Mouse (Mus musculus) embryonic facial prominence, embryonic 14.5 days (tissue): ENCODE results near the gene Clec2g. TPM values are rescaled to one million over a fixed set of nuclear protein-coding genes. Genes with fewer than 3 reads are reported as not detected.
"Not testable (repeated sequence)": the region's sequence is repeated elsewhere in the genome, so short reads cannot be mapped to it uniquely, and the experiment has no call there.

Experiments
- ATAC-seq: fragments of 200-750 bp; cut with Nextera tagmentation; 2 replicates; pipeline ENCODE4 v1.8.0; 2017; ENCODE audit warnings: low read depth, moderate number of reproducible peaks, moderate TSS enrichment
- DNase-seq: peaks from one replicate; pipeline ENCODE4 v3.0.0-alpha.2; 2015; ENCODE audit warnings: low spot score
- H3K27ac ChIP-seq: fragments of 300-500 bp; sonication (generic); replicated peaks from 2 replicates; pipeline ENCODE4 v1.5.1; 2014; ENCODE audit warnings: low read depth, mild to moderate bottlenecking, low read length, moderate library complexity
- H3K27me3 ChIP-seq: fragments of 300-500 bp; sonication (generic); replicated peaks from 2 replicates; pipeline ENCODE4 v1.6.1; 2014; ENCODE audit warnings: low read length; ENCODE audit not compliant: control insufficient read depth, insufficient read depth
- H3K36me3 ChIP-seq: fragments of 300-500 bp; sonication (generic); 2 replicates; pipeline ENCODE4 v1.6.1; 2014; ENCODE audit warnings: low read length, mixed read lengths; ENCODE audit not compliant: control insufficient read depth, insufficient read depth
- H3K4me1 ChIP-seq: fragments of 300-500 bp; sonication (generic); 2 replicates; pipeline ENCODE4 v1.6.1; 2014; ENCODE audit warnings: antibody characterized with exemption, low read length; ENCODE audit not compliant: control insufficient read depth, insufficient read depth
- H3K4me2 ChIP-seq: fragments of 300-500 bp; sonication (generic); 2 replicates; pipeline ENCODE4 v1.6.1; 2014; ENCODE audit warnings: low read depth, mild to moderate bottlenecking, low read length, moderate library complexity, mixed read lengths
- H3K4me3 ChIP-seq: fragments of 300-500 bp; sonication (generic); 2 replicates; pipeline ENCODE4 v1.5.1; 2014; ENCODE audit warnings: low read depth, mild to moderate bottlenecking, low read length
- H3K9ac ChIP-seq: fragments of 300-500 bp; sonication (generic); 2 replicates; pipeline ENCODE4 v1.6.1; 2014; ENCODE audit warnings: low read depth, mild to moderate bottlenecking, low read length, moderate library complexity, mixed read lengths
- H3K9me3 ChIP-seq: fragments of 300-500 bp; sonication (generic); 2 replicates; pipeline ENCODE4 v1.6.1; 2016; ENCODE audit warnings: low read length; ENCODE audit not compliant: control insufficient read depth
- WGBS: fragments of 180-500 bp; shearing (Covaris S2); extraction: QIAGEN DNeasy Blood & Tissue Kit; methylation state at CpG from one replicate; pipeline ENCODE4 v1.1.7; 2014; 5-methylcytosine and 5-hydroxymethylcytosine counted together
- polyA plus RNA-seq: library from polyadenylated mRNA; unstranded; fragments of >200 nt; fragmentation: Nextera tagmentation; extraction: Ambion mirVana; gene quantifications from 2 replicates; pipeline ENCODE4 v1.2.1, GENCODE M21; 2014

The Clec2g gene
- polyA plus RNA-seq, 1 experiment from 2014 or later, result 1.4 TPM

DNA sequence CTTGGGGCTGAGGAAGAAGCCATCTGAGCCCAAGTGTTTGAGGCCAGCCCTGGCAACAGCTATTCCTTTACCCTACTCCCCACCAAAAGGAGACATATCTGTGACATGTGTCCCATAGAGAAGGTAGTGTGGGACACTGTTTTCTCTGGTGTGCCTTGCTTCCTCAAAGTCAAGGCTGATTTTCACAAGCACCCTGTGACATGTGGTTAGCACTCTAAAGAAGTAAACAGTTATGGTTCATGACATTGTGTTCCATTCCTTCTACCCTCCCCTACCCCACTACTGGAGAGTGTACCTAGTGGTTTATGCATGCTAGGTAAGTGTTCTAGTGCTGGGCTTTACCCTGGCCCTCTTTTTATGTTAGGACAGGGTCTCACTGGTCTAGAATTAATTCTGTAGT is 42.0 kb downstream of the Clec2g start:
- Histone ChIP-seq H3K27me3 (no peaks in the 10 kb centered on the region), H3K27ac (no peak overlapping the region), H3K4me2 (no peak overlapping the region), H3K4me3 (no peak overlapping the region), H3K9me3 (no peaks in the 10 kb centered on the region), H3K9ac (no peak overlapping the region), H3K4me1 (no peaks in the 10 kb centered on the region), H3K36me3 (no peaks in the 10 kb centered on the region)
- DNase-seq (no peak), ATAC-seq (no peak)

DNA sequence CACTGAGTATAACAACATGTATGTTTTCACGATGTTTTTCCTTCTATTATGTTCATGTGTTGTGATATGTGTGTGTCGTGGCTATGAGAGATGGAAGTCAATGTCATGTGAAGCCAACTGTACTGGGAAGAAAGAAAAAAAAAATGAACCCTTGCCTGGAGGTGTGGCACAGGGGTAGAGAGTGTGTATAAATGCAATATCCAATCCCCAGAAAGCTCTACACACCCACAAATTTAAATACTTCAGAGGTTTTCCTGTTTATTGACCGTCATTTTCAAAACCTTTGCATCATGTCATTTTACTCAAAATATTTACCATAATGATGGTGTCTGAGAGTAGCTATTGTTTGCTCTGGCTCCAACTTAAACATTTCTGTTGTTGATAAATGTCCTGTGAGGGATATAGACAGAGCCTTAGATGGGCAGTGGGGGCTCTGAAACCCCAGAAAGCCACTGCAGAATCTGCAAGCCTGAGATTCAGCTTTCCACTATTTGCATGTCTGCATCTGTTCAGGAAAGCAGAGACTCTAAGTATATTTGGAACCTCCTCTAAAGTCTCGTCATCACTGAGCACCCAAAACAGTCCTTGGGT is 47.9 kb downstream of the Clec2g start:
- DNase-seq, ATAC-seq: not testable (repeated sequence)
- WGBS, result 77% methylated on average over 4 of the region's 4 CpGs

DNA sequence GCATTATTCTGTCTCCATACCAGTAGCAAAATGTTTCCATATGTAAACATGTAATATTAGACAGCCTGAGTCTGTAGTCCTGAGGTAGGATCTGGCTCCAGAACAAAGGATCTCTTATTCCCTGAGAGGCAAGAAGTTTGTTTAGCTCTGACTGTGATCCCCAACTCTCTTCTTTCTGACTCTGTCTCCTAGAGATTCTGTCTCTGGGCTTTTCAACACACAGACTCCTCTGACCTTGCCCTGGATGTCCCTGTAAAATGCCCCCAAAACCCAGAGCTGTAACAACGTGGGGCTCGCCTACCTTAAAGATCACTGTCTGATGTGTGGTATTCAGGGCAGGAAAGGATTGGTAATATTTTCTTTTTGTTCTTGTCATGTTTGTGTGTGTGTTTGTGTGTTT is 58.2 kb downstream of the Clec2g start:
- no peaks in the 10 kb centered on the region for H3K27me3 ChIP-seq
- no peaks in the 10 kb centered on the region for H3K36me3 ChIP-seq
- 0 out of 2 replicates have a peak overlapping the region, but pooled peaks have one; percentile 32 for H3K9ac ChIP-seq
- peak overlapping the region; percentile 39 for H3K4me2 ChIP-seq
- H3K27ac ChIP-seq, result peak overlapping the region; percentile 78
- peak; percentile 69 for ATAC-seq
- 19% methylated on average over 2 of the region's 2 CpGs for WGBS
- DNase-seq, result no peak
- H3K9me3 ChIP-seq, result no peaks in the 10 kb centered on the region
- H3K4me3 ChIP-seq, result no peak overlapping the region
- 0 out of 2 replicates have a peak, but pooled peaks cover 3% of the 10 kb centered on the region for H3K4me1 ChIP-seq

More for the DNA sequence above, 47.9 kb downstream of the Clec2g start:
- H3K27ac ChIP-seq, H3K4me1 ChIP-seq, H3K9me3 ChIP-seq, H3K9ac ChIP-seq, H3K36me3 ChIP-seq, H3K27me3 ChIP-seq, H3K4me2 ChIP-seq, H3K4me3 ChIP-seq: not testable (repeated sequence)

DNA sequence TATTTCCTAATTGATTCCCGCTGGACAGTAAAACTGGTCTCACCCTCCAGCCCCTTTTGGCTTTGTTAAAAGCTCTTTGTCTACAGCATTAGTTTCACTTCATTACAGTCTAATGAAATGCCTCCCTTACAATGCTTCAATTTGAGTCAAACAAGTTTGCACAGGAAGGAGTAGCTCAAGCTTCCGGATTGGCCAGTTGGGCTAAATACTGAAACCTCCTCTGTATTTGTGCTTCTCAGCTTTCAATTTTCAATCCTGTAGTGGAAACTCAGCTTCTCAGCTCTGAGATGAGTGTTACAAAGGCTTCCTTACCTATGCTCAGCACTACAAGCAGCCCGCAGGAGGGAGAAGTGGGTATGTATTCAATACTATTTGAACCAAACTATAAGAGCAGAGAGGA is 58.6 kb downstream of the Clec2g start:
- no peaks in the 10 kb centered on the region for H3K9me3 ChIP-seq
- H3K27me3 ChIP-seq, result no peaks in the 10 kb centered on the region
- H3K4me1 ChIP-seq, result 0 out of 2 replicates have a peak, but pooled peaks cover 3% of the 10 kb centered on the region
- peak overlapping the region; percentile 78 for H3K27ac ChIP-seq
- ATAC-seq (peak; percentile 92), DNase-seq (peak; percentile 87)
- peak overlapping the region; percentile 5; the same call in 1 of the 2 replicates for H3K4me3 ChIP-seq
- H3K36me3 ChIP-seq, result no peaks in the 10 kb centered on the region
- H3K9ac ChIP-seq, result 0 out of 2 replicates have a peak overlapping the region, but pooled peaks have one; percentile 32
- WGBS, result 22% methylated on average over 3 of the region's 3 CpGs
- H3K4me2 ChIP-seq, result peak overlapping the region; percentile 39

DNA sequence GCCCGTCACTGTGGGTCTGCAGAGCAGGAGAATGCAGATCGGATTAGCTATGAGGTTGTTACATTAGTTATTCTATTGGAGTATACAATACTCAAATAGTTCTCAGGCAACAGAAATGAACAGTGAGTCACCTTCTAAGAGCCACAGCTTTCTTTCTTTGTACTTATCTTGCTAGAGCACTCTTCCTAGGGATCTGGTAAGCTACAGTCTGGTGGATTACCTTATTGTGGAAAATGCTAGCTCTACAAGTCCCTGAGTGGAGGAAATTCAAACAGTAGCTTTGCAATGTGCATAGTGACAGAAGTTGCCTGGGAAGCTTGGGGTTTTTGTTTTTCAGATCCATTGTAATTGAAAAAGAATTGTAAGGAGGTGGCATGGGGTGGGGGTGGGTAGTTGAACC is 59.0 kb downstream of the Clec2g start:
- H3K9ac ChIP-seq, result 0 out of 2 replicates have a peak overlapping the region, but pooled peaks have one; percentile 20
- H3K27ac ChIP-seq, result peak overlapping the region; percentile 78
- peak overlapping the region; percentile 5; the same call in 1 of the 2 replicates for H3K4me3 ChIP-seq
- no peaks in the 10 kb centered on the region for H3K36me3 ChIP-seq
- H3K9me3 ChIP-seq, result no peaks in the 10 kb centered on the region
- 0 out of 2 replicates have a peak, but pooled peaks cover 3% of the 10 kb centered on the region for H3K4me1 ChIP-seq
- ATAC-seq (0 out of 2 replicates have a peak, but pooled peaks have one; percentile 7), DNase-seq (no peak)
- 36% methylated on average over 2 of the region's 2 CpGs for WGBS
- H3K4me2 ChIP-seq, result peak overlapping the region; percentile 39
- H3K27me3 ChIP-seq, result no peaks in the 10 kb centered on the region

DNA sequence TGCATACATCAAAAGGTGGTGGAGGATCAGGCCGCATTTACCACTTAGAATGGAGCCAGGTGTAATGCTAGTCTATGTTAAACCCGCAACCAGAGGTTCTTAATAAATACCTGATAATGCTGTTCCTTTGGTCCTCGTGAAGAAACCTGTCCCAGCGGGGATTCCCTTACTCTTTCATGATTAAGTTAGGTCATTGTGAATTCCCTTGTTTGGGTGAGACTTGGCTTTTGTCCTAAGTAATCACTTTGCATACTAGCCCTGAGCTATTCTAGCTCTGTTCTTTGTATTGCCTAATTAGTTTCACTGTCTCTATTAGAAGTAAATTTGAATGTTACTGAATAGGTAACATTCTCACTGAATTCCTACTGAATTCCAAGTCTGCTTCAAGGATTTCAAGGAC is 60.2 kb downstream of the Clec2g start:
- Histone ChIP-seq H3K36me3 (no peaks in the 10 kb centered on the region), H3K9ac (no peak overlapping the region), H3K4me3 (no peak overlapping the region), H3K27ac (no peak overlapping the region), H3K4me2 (no peak overlapping the region), H3K9me3 (no peaks in the 10 kb centered on the region), H3K4me1 (0 out of 2 replicates have a peak, but pooled peaks cover 3% of the 10 kb centered on the region), H3K27me3 (no peaks in the 10 kb centered on the region)
- DNase-seq, result no peak
- WGBS, result 55% methylated on average over 4 of the region's 4 CpGs
- no peak for ATAC-seq

DNA sequence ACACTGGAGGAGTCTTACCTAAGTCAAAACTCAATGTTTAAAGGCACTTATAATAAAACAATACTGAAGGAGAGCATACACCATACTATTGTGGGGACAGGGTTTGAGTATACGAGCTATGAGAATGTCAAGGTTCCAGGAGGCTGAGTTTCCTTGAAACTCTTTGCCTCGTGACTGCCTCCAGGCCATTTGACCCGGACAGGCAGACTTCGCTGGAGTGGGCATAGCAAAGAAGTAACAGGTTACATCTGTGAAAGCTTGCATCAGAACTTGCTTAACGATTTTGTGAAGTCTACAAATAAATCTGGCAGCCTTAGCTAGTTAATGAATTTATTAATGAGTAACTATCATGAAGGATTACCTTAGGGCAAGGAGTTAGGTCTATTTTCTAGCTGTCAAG is 60.6 kb downstream of the Clec2g start:
- no peak overlapping the region for H3K9ac ChIP-seq
- H3K4me3 ChIP-seq, result no peak overlapping the region
- no peaks in the 10 kb centered on the region for H3K27me3 ChIP-seq
- no peak overlapping the region for H3K27ac ChIP-seq
- no peak for DNase-seq
- no peaks in the 10 kb centered on the region for H3K36me3 ChIP-seq
- WGBS, result 36% methylated on average over 5 of the region's 5 CpGs
- H3K4me1 ChIP-seq, result 0 out of 2 replicates have a peak, but pooled peaks cover 3% of the 10 kb centered on the region
- ATAC-seq, result no peak
- H3K9me3 ChIP-seq, result no peaks in the 10 kb centered on the region
- no peak overlapping the region for H3K4me2 ChIP-seq

DNA sequence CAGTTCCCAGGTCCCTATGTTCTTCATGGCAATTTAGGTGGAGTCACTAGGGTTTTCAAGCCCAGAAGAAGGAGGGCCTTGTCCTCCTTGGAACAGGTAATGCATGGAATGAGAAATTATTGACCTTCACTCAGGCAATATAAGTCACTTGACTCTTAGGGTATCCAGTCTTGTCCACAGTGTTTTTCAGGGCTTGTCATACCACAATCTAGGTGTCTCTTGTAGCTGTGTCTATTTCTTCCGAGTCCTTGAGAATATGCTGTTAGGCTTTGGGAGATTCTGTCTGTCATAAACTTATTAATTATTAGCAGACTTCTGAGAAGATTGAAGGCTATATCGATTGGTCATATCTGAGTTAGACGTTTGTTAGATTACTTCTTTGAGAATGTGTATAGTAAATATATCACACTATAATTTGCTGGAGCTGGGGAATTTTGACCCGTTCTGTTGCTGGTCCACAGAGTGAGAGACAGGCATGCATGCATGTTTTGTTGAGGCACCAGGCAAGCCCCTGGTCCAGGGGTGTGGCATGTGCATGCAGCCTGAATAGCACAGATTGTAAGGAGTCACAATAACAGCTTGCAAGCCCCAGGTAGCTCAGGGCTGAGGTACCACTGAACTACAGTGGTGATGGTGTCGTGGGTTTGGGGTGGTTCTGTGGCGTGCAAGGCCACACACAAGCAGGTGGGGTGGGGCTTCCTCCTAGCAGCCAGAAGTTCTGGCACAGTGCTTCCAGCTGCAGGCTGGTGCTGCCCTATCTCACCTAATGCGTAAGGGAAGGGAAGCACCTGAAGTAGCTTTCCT is 61.3 kb downstream of the Clec2g start:
- no peaks in the 10 kb centered on the region for H3K9me3 ChIP-seq
- no peaks in the 10 kb centered on the region for H3K27me3 ChIP-seq
- ATAC-seq (no peak), DNase-seq (no peak)
- no peak overlapping the region for H3K4me2 ChIP-seq
- WGBS, result 75% methylated on average over 7 of the region's 7 CpGs
- H3K36me3 ChIP-seq, result no peaks in the 10 kb centered on the region
- H3K27ac ChIP-seq, result no peak overlapping the region
- no peak overlapping the region for H3K9ac ChIP-seq
- no peak overlapping the region for H3K4me3 ChIP-seq
- 0 out of 2 replicates have a peak, but pooled peaks cover 3% of the 10 kb centered on the region for H3K4me1 ChIP-seq
